Mouse (Mus musculus) E14TG2a.4 (cell line): ENCODE measurements around the gene Wfdc5.

Experiments
- CTCF ChIP-seq: conservative IDR thresholded peaks from 2 replicates; pipeline ENCODE4 v1.5.1; 2014; ENCODE audit warnings: low read length
- NANOG ChIP-seq: IDR thresholded peaks from 2 replicates; pipeline ENCODE4 v1.6.1; 2014; ENCODE audit warnings: borderline replicate concordance, low read length, mixed read lengths

- TF ChIP-seq CTCF (no peak), NANOG (no peak)
These were observed 13.6 kb upstream of the Wfdc5 start for GRCm38 (mm10) chr2:164195971-164196699.
